ENCODE assay signal across 22 mouse cellular contexts in genomic region chr7:45820913-45821312, GRCm38 (mm10). TPM values are rescaled to one million over a fixed set of nuclear protein-coding genes. Genes with fewer than 3 reads are reported as not detected.
"Had no signal": no experiment of that assay in that cellular context is flagged by ENCODE, and none has a peak within 500 bp of the region (broad histone marks: within the 10 kb centered on the region; RNA-seq: fewer than 3 reads in every experiment).

No protein-coding gene starts in this region.

- H3K4me2 ChIP-seq: lung, embryonic 14.5 days; midbrain, embryonic 12.5 days; neural tube, embryonic 13.5 days; neural tube, embryonic 15.5 days had no signal

- H3K9ac ChIP-seq: lung, embryonic 14.5 days; midbrain, embryonic 12.5 days; neural tube, embryonic 13.5 days; neural tube, embryonic 15.5 days had no signal

- H3K9me3 ChIP-seq: midbrain, embryonic 10.5 days; midbrain, embryonic 12.5 days; neural tube, embryonic 13.5 days; neural tube, embryonic 15.5 days had no signal

- H3K27ac ChIP-seq: midbrain, embryonic 10.5 days; midbrain, embryonic 12.5 days; neural tube, embryonic 13.5 days; neural tube, embryonic 15.5 days had no signal

- H3K4me3 ChIP-seq: midbrain, embryonic 10.5 days; midbrain, embryonic 12.5 days; myocyte; neural tube, embryonic 13.5 days; neural tube, embryonic 15.5 days had no signal

- H3K27me3 ChIP-seq: neural tube, embryonic 15.5 days had no signal

- DNase-seq: lung, adult 18-20 months; lung, embryonic 14.5 days; lung, postnatal 10 days; lung, postnatal 4 days; midbrain, embryonic 14.5 days; retina, postnatal 1 day; right cerebral cortex, adult 18-20 months; right cerebral cortex, postnatal 25 days; right cerebral cortex, postnatal 4 days; spleen, adult 18-20 months; thymus, adult 18-20 months; thymus, postnatal 25 days; thymus, postnatal 4 days had no signal

RNA-seq across cellular contexts. Expression of gene Kcnj14, which starts 3.7 kb away (rescaled TPM):
- total RNA-seq: megakaryocyte, adult 5-6 weeks; megakaryocyte-erythroid progenitor cell, adult 5-6 weeks had no signal

RNA-seq across cellular contexts. Expression of gene Sult2b1, which starts 36.4 kb away (rescaled TPM):
- total RNA-seq: megakaryocyte, adult 5-6 weeks; megakaryocyte-erythroid progenitor cell, adult 5-6 weeks had no signal

RNA-seq across cellular contexts. Expression of gene Lmtk3, which starts 37.4 kb away (rescaled TPM):
- total RNA-seq: megakaryocyte, adult 5-6 weeks; megakaryocyte-erythroid progenitor cell, adult 5-6 weeks had no signal
- polyA plus RNA-seq: liver, embryonic 16.5 days; thymus, postnatal 0 days had no signal
